Mouse (Mus musculus) small intestine, adult 2 months (tissue): ENCODE data around the gene Neurod2.

Experiments used
- CTCF ChIP-seq: fragments of 200-500 bp; IDR thresholded peaks from 2 replicates; pipeline ENCODE4 v1.5.1; 2012; ENCODE audit warnings: low read depth, mild to moderate bottlenecking, control low read depth, inconsistent platforms, low read length, moderate library complexity, mixed read lengths; ENCODE audit not compliant: insufficient replicate concordance, insufficient read length; ENCODE audit errors: extremely low read depth
- POLR2A ChIP-seq: fragments of 200-500 bp; IDR thresholded peaks from 2 replicates; pipeline ENCODE4 v1.6.1; 2012; ENCODE audit warnings: low read depth, mild to moderate bottlenecking, control low read depth, inconsistent platforms, low read length, moderate library complexity

GRCm38 (mm10) chr11:98326741-98327135, 2.7 kb downstream of the Neurod2 start:
- TF ChIP-seq CTCF (no peak), POLR2A (no peak)
